Mouse (Mus musculus): ENCODE measurements around the gene 4933428G20Rik.

4933428G20Rik gene

DNA sequence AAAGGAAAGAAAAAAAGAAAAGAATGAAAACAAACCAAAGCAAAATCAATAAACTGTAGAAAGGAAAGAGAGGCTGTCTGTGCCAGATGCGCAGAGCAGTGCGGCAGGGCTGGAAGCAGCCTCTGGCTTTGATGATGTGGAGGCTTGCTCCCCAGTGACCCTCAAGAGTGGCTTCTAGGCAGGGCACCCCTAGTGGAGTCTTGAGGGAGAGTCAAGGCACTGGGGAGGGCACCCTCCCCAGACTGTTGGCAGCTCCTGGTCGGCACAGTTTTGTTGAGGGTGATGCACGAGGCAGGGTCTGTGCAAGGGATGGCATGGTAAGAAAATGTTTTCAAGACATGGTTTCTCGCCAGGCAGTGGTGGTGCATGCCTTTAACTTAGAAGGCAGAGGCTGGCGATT, 37.6 kb downstream of the 4933428G20Rik start:
- DNase-seq (ENCODE audit: low spot score in 2 of 2): no peak

DNA sequence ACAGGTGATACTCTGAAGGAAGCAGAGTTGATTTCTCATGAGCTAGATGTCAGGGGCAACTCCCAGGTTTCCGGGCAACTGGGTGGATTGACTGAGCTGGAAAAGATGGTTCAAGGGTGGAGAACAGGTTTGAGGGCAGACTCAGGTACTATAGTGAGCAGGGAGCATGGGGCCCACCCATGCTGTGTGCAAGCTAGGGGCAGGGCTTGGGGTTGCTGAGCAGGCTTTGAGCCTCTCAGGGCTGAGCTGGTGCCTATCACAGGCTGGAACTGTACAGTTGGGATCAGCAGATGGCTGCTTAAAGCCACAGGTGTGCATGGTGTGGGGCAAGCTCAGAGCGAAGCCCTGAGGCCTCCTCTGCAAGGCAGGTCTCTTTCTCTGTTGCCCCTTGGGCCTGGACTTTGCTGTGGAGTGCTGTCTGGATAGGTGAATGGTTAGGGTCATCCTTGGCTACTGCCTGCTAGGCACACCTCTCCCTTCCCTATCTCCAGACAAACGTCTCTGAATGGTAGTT, 38.8 kb downstream of the 4933428G20Rik start:
- no peak for DNase-seq (ENCODE audit: low spot score in 2 of 2)

DNA sequence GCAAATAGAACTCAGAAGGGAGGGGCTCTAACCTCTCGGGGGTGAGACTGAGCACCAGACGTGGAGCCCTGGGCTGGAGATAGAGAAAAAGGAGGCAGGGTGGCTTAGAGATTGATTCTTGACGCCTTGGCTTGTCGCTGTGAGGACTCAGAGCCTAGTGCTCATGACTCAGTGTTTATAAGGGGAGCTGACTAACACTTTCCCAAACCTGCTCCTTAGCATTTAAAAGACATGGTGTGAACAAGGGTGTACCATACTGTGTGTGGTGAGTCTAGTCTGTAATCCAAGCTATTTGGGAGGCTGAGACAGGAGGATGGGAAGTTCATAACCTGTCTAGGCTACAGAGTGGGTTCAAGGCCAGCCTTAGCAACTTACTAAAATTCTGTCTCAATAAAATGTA, 43.0 kb downstream of the 4933428G20Rik start:
- DNase-seq (ENCODE audit: low spot score in 2 of 2): no peak

DNA sequence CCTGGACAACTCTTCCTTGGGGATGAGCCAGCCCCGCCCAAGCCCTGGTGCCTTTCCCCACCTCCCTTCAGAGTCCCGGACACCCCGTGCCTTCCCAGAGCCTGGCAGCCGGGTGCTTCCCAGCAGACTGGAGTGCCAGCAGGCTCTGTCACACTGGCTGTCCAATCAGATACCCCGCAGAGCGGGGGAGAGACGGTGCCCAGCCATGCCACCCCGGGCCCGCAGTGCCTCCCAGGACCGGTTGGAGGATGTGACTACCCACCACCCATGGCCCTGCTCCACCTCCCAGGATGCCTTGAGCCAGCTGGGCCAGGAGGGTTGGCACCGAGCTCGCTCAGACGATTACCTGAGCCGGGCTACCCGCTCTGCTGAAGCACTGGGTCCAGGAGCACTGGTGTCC, 48.5 kb downstream of the 4933428G20Rik start:
- no peak for DNase-seq (ENCODE audit: low spot score in 2 of 2)

- peak; percentile 43 to 50 for DNase-seq (ENCODE audit: low spot score in 2 of 2)
Observed at GRCm38 (mm10) chr11:97450305-97450922, 49.7 kb downstream of the 4933428G20Rik start.

- peak; percentile 55 to 77 for DNase-seq (ENCODE audit: low spot score in 2 of 2)
Observed at GRCm38 (mm10) chr11:97449601-97450293, 50.4 kb downstream of the 4933428G20Rik start.

DNA sequence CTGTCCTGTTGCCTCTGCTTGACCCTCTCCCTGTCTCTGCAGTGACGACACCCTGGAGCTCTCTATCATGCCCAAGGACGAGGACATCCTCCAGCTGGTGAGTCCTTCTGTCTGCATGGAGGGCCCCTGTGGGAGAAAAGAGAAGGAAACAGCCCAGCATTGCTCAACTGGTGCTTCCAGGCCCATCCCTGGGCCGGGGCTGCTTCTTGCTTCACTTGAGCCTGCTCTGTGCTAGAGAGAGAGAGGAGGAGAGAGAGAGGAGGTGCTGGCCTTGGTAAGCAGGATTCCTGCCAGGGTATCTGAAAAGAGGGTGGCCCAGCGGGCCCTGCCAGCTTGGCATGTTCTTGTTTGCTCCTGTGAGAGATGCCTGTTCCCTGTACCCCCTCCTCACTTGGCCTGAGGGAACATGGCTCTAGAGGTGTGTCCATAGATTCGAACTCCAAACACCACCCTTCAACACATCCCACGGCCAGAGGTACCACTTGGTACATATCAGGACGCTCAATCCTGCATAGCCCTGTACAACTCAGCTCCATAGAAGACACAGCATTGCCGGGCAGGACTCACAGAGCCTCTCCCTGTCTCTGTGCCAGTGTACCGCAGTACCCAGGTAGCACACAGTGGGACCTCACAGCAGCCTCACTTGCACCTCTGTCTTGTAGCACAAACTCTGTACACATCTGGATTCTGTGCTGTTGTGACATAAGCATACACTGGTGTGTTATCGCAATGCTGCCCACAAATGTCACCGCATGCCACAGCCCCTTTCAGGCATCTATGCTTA, 51.3 kb downstream of the 4933428G20Rik start:
- DNase-seq (ENCODE audit: low spot score in 2 of 2): no peak

DNA sequence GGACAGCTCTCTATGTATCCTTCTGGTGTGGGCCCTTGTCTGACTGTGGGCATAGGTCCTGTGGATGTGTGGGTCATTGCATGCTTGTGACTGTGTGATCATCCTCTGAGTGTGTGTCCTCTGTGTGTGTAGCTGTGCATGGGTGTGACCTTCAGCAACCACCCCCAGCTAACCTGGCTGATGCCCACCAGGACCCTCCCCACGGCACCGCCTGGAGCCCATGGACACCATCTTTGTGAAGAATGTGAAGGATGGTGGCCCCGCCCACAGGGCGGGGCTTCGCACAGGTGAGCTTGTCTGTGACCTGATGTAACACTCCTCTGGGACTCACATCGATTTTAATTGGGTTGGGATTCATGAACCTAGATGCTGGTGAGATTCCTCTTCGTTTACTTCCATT, 52.2 kb downstream of the 4933428G20Rik start:
- no peak for DNase-seq (ENCODE audit: low spot score in 2 of 2)

- DNase-seq (ENCODE audit: low spot score in 2 of 2): no peak
Observed at GRCm38 (mm10) chr11:97445999-97446511, 54.1 kb downstream of the 4933428G20Rik start.

DNA sequence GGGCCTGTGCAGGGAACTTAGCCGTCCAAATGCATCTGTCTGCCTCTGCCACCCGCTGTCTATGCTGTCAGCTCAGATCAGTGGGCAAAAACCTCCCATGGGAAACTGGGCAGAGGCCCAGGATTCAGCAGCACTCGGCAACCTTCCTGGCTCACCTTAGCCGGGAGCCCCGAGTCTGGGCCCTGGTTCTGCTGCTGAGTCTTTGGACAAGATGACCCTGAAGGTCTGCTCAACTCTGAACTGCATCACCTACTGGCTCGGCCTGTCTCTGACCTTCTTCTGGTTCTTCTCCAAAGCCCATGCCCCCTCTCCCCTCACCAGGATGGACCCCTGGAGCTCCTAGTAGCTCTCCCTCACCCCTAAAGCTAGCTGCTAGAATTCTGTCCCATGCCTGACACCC, 54.5 kb downstream of the 4933428G20Rik start:
- no peak for DNase-seq (ENCODE audit: low spot score in 2 of 2)

GRCm38 (mm10) chr11:97442891-97443675, 57.1 kb downstream of the 4933428G20Rik start:
- no peak for DNase-seq (ENCODE audit: low spot score in 2 of 2)

DNA sequence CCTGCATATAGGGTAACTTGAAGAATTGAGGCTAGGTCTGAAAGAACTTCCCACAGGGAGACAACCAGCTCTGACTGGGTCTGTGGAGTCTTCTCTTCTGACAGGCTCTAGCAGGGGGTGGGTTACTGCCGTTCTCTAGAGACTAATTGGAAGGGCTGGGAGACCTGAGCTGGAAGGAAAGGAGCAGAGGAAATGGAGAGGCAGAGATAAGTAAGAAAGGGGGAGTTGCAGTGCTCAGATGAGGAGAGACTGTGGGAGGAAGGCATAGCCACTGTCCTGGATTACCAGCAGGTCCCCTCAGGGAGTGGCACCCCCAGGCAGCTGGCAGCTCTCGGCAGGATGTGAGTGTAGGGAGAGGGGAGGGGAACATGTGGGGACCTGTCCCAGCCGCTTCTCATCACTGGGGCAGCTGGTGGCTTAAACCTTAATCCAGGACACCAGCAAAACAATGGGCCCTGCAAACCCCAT, 58.4 kb downstream of the 4933428G20Rik start:
- no peak for DNase-seq (ENCODE audit: low spot score in 2 of 2)

DNA sequence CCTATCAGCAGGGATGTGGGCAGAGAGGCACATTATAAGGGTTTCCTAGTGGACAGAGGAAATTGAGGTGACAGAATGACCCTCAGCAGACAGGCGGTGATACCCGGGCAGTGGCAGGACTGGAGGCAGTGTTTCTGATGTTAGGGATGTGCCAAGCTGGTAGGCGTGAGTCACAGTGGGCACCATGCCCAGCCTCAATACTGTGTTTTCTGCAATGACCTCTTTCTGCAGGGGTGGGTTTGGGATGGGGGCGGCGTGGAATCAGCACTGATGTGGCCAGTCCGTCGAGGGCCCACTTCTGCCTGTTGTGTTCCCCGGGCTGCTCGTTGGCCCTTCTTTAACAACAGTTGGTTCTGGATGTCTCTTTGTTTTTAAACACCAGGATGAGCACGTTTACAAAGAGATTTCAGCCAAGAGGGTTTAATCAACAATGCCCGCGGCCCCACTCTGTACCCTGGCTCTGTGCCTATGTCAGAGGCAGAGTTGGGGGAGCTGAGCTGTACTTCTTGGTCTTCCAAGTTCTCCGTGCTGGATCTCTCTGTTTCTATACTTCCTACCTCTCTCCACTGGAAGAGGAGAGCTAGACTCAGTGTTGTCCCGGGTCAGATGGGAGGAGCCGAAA, 59.0 kb downstream of the 4933428G20Rik start:
- DNase-seq (ENCODE audit: low spot score in 2 of 2): no peak
